Mouse (Mus musculus): ENCODE data around the gene Cldn34c4. TPM values are rescaled to one million over a fixed set of nuclear protein-coding genes. Genes with fewer than 3 reads are reported as not detected.

Gene Cldn34c4
- not detected in 2 replicates for polyA plus RNA-seq (2014; fragmentation: Nextera tagmentation; extraction: Ambion mirVana)

GRCm38 (mm10) chrX:127736454-127736853, at the start of gene Cldn34c4:
Cldn34c4 (minus strand) TSS chrX:127736554.
- H3K27me3 ChIP-seq (ENCODE audit: control insufficient read depth, insufficient read depth, low read length), result no peaks in the 10 kb centered on the region
- H3K4me2 ChIP-seq, result no peak within 1 kb of the TSS
- no peak within 1 kb of the TSS for H3K27ac ChIP-seq (ENCODE audit: low read depth, low read length)
- H3K4me1 ChIP-seq (ENCODE audit: control insufficient read depth, insufficient read depth, low read length), result no peaks in the 10 kb centered on the region
- no peak within 1 kb of the TSS for H3K9ac ChIP-seq (ENCODE audit: low read depth, low read length)
- WGBS (ENCODE audit: insufficient replicate concordance), result 55% methylated on average over 2 of the region's 2 CpGs
- H3K9me3 ChIP-seq (replicated peaks; ENCODE audit: control insufficient read depth, low read length), result no peaks in the 10 kb centered on the region
- ATAC-seq (replicated peaks; ENCODE audit: insufficient number of reproducible peaks, low FRiP score, low TSS enrichment), result no peak
- no peak within 1 kb of the TSS for H3K4me3 ChIP-seq (ENCODE audit: low read depth, low read length)
- H3K36me3 ChIP-seq (ENCODE audit: control insufficient read depth, insufficient read depth, low read length), result no peaks in the 10 kb centered on the region

GRCm38 (mm10) chrX:127747062-127747461, 10.7 kb upstream of the Cldn34c4 start:
- Histone ChIP-seq H3K36me3 (ENCODE audit: control insufficient read depth, insufficient read depth, low read length) (no peaks in the 10 kb centered on the region), H3K4me1 (ENCODE audit: control insufficient read depth, insufficient read depth, low read length) (no peaks in the 10 kb centered on the region), H3K9ac (ENCODE audit: low read depth, low read length) (no peak overlapping the region), H3K27ac (ENCODE audit: low read depth, low read length) (no peak overlapping the region), H3K9me3 (replicated peaks; ENCODE audit: control insufficient read depth, low read length) (0 out of 2 replicates have a peak, but pooled peaks cover 2% of the 10 kb centered on the region), H3K4me3 (ENCODE audit: low read depth, low read length) (no peak overlapping the region), H3K27me3 (ENCODE audit: control insufficient read depth, insufficient read depth, low read length) (no peaks in the 10 kb centered on the region), H3K4me2 (no peak overlapping the region)
- no peak for ATAC-seq (replicated peaks; ENCODE audit: insufficient number of reproducible peaks, low FRiP score, low TSS enrichment)
- WGBS (ENCODE audit: insufficient replicate concordance), result 67% methylated on average over 4 of the region's 4 CpGs
